Mouse (Mus musculus): ENCODE results near the gene Cenps. TPM values are rescaled to one million over a fixed set of nuclear protein-coding genes. Genes with fewer than 3 reads are reported as not detected.
"Not testable (repeated sequence)": the region's sequence is repeated elsewhere in the genome, so short reads cannot be mapped to it uniquely, and the experiment has no call there.

Gene Cenps
- 10 to 100 TPM; 17.0 to 20.5 TPM for total RNA-seq (2021)

- peak; percentile 90 to 94 for DNase-seq (ENCODE audit: extremely low spot score in 1 of 2, low spot score in 1 of 2)
Measured at GRCm38 (mm10) chr4:149136982-149137770, at the start of gene Cenps. TSS of gene Cenps (minus strand) at chr4:149137629.

- no peak for DNase-seq (ENCODE audit: extremely low spot score in 1 of 2, low spot score in 1 of 2)
Measured at GRCm38 (mm10) chr4:149182755-149183154, 45.3 kb upstream of the Cenps start.

- DNase-seq (ENCODE audit: extremely low spot score in 1 of 2, low spot score in 1 of 2): no peak
Measured at GRCm38 (mm10) chr4:149182192-149182591, 44.8 kb upstream of the Cenps start.

- DNase-seq (ENCODE audit: extremely low spot score in 1 of 2, low spot score in 1 of 2): no peak
Measured at GRCm38 (mm10) chr4:149179573-149179972, 42.1 kb upstream of the Cenps start.

- no peak for DNase-seq (ENCODE audit: extremely low spot score in 1 of 2, low spot score in 1 of 2)
Measured at GRCm38 (mm10) chr4:149179160-149179559, 41.7 kb upstream of the Cenps start.

- no peak for DNase-seq (ENCODE audit: extremely low spot score in 1 of 2, low spot score in 1 of 2)
Measured at GRCm38 (mm10) chr4:149178328-149178727, 40.9 kb upstream of the Cenps start.

- no peak for DNase-seq (ENCODE audit: extremely low spot score in 1 of 2, low spot score in 1 of 2)
Measured at GRCm38 (mm10) chr4:149177046-149177445, 39.6 kb upstream of the Cenps start.

GRCm38 (mm10) chr4:149176645-149177044 lies 39.2 kb upstream of the Cenps start:
- DNase-seq (ENCODE audit: extremely low spot score in 1 of 2, low spot score in 1 of 2): no peak

- no peak for DNase-seq (ENCODE audit: extremely low spot score in 1 of 2, low spot score in 1 of 2)
Measured at GRCm38 (mm10) chr4:149173661-149174060, 36.2 kb upstream of the Cenps start.

GRCm38 (mm10) chr4:149172666-149173065 lies 35.2 kb upstream of the Cenps start:
- DNase-seq (ENCODE audit: extremely low spot score in 1 of 2, low spot score in 1 of 2): no peak

- DNase-seq (ENCODE audit: extremely low spot score in 1 of 2, low spot score in 1 of 2): no peak
Measured at GRCm38 (mm10) chr4:149172083-149172482, 34.7 kb upstream of the Cenps start.

GRCm38 (mm10) chr4:149171581-149171981 lies 34.2 kb upstream of the Cenps start:
- DNase-seq (ENCODE audit: extremely low spot score in 1 of 2, low spot score in 1 of 2): no peak

GRCm38 (mm10) chr4:149170394-149170931 lies 33.0 kb upstream of the Cenps start:
- DNase-seq (ENCODE audit: extremely low spot score in 1 of 2, low spot score in 1 of 2): no peak

GRCm38 (mm10) chr4:149169926-149170325 lies 32.5 kb upstream of the Cenps start:
- DNase-seq (ENCODE audit: extremely low spot score in 1 of 2, low spot score in 1 of 2): not testable (repeated sequence)

- no peak for DNase-seq (ENCODE audit: extremely low spot score in 1 of 2, low spot score in 1 of 2)
Measured at GRCm38 (mm10) chr4:149168016-149168415, 30.6 kb upstream of the Cenps start.

- DNase-seq (ENCODE audit: extremely low spot score in 1 of 2, low spot score in 1 of 2): peak in 1 of 2 experiments; percentile 23
Measured at GRCm38 (mm10) chr4:149166957-149167611, 29.7 kb upstream of the Cenps start.

- peak; percentile 90 to 91 for DNase-seq (ENCODE audit: extremely low spot score in 1 of 2, low spot score in 1 of 2)
Measured at GRCm38 (mm10) chr4:149166215-149166946, 29.0 kb upstream of the Cenps start, which contains the start of gene Pgd. TSS of gene Pgd (minus strand) at chr4:149166771.

GRCm38 (mm10) chr4:149164150-149164549 lies 26.7 kb upstream of the Cenps start:
- no peak for DNase-seq (ENCODE audit: extremely low spot score in 1 of 2, low spot score in 1 of 2)

- DNase-seq (ENCODE audit: extremely low spot score in 1 of 2, low spot score in 1 of 2): no peak
Measured at GRCm38 (mm10) chr4:149163196-149163595, 25.8 kb upstream of the Cenps start.

GRCm38 (mm10) chr4:149161166-149161565 lies 23.7 kb upstream of the Cenps start:
- DNase-seq (ENCODE audit: extremely low spot score in 1 of 2, low spot score in 1 of 2): no peak

- no peak for DNase-seq (ENCODE audit: extremely low spot score in 1 of 2, low spot score in 1 of 2)
Measured at GRCm38 (mm10) chr4:149159891-149160290, 22.5 kb upstream of the Cenps start.
